Mouse (Mus musculus) gastrocnemius, postnatal 36 days (tissue): ENCODE measurements at regions not wholly inside any gene's neighbourhood (a gene's known extent, or its start where the extent isn't known, plus 50 kb on each side); places are given as distances from the start of the nearest gene placed in this dataset.
A peak's percentile ranks its signal among the peaks of the same experiment; 100 is the strongest.

ENCODE experiments used
- DNase-seq, 2 experiments: peaks; one replicate each; pipeline ENCODE4 v3.0.0; 2022
- intact Hi-C: fragments of 180-260 bp; cut with DNase I; formaldehyde crosslinking; loops from one replicate; pipeline ENCODE4 v1.15.1; 2025

DNA sequence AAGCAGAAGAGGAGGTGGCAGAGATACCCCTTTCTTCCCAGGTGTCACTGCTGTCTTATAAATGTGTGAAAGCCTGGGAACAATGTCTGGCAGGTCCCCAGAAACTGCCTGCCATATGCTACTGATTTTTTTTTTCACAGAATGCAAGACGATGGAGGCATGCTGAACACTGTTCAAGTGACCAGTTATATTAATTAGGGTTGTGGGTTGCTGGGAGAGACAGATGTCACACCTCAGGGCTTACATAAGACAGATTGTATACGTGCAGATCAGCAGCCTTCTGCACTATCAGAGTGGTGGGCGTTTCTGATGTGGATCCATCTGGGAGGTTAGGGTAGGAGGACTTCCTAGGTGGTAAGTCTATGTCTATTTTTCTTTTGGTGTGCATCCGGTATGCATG lies 120.6 kb upstream of the Adra1b start:
- intact Hi-C loops = no loop called here
- no peak for DNase-seq

- intact Hi-C loops = no loop called here
- DNase-seq = no peak
Measured at GRCm38 (mm10) chr11:44027046-44027445, 126.0 kb upstream of the Adra1b start.

DNA sequence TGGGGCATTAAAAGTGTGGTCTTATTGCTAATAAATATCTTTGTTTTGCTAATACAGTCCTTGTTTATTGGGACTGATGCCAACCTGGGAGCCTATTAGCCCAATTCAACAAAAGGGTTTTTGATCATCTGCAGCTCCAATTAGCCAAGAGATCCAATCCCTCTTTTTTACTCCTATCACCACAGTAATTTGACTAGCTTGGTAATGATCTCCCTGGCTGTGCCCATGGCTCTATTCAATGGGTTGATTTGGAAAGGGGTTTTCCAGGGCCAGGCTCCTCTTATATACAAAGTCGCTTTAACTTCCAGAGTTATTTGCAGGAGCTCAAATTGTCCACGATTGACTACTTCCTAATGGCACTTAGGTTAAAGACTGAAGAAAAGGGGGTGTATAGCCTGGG lies 145.1 kb upstream of the Adra1b start:
- no peak for DNase-seq
- intact Hi-C loops = no loop called here

GRCm38 (mm10) chr11:44049253-44049976 lies 148.4 kb upstream of the Adra1b start:
- no peak for DNase-seq
- intact Hi-C loops = no loop called here

GRCm38 (mm10) chr11:44052481-44052880 lies 151.5 kb upstream of the Adra1b start:
- no peak for DNase-seq
- intact Hi-C loops = no loop called here

DNA sequence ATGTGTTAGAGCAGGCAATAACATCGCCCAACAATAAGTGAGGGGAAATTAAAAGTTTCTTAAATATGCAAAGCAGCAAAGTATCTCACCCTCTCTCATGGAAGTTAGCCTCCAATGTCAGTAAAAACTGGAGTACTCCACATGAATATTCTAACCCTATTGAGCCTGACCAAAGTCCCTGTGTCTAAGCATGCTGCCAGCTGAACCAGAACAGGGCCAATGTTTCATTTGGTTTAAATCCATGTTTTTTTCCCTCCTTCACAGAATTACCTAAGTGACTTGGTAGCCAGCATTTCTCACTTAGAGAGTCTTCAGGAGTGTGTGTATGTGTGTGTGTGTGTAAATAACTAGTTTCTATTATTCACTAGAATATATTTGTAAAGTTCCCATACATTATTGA lies 161.4 kb upstream of the Adra1b start:
- intact Hi-C loops = no loop called here

DNA sequence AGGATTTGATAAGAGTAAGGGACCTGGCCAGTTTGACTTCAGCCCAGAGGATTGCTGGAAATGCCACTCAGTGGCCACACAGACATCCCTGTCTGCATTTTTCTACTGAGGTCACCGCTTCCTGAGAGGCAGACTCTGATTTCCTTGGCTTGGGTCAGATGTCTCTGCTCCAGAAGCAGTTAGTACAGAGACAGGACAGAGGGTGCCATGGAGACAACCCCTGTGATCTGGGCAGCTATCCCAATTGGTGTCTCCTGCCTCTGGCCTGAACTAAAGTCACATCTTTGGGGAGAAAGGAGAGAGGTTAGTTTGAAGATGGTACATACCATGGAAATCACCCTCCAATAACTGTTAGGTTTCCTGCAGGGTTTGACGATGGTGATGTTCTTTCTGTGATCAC lies 165.2 kb upstream of the Adra1b start:
- no peak for DNase-seq
- intact Hi-C loops = no loop called here

More for the DNA sequence above, 161.4 kb upstream of the Adra1b start:
- no peak for DNase-seq

- DNase-seq = no peak
- intact Hi-C loops = no loop called here
Measured at GRCm38 (mm10) chr11:44083716-44084115, 182.7 kb upstream of the Adra1b start.

- no peak for DNase-seq
- intact Hi-C loops = no loop called here
Measured at GRCm38 (mm10) chr11:44086951-44087350, 185.9 kb upstream of the Adra1b start.

DNA sequence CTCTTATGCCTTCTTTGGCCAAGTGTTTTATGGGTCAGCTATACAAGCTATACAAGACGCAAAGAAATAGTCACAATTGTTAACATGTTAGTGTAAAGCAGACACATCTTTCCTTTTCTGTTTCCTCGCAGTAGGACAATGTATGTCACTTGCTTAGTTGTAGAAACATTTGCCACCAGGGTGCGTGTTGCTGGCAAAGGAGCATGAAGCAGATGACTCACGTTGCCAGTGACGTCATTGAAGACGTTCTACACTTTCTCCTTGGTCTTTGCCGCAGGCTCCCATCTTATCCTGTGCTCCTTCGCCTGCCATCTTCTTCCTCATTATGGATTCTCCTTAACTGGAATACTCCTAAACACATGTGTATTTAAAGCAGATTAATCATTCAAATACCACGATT lies 188.5 kb upstream of the Adra1b start:
- intact Hi-C loops = no loop called here
- no peak for DNase-seq

GRCm38 (mm10) chr11:44095280-44095679 lies 194.3 kb upstream of the Adra1b start:
- intact Hi-C loops = no loop called here
- DNase-seq = no peak

DNA sequence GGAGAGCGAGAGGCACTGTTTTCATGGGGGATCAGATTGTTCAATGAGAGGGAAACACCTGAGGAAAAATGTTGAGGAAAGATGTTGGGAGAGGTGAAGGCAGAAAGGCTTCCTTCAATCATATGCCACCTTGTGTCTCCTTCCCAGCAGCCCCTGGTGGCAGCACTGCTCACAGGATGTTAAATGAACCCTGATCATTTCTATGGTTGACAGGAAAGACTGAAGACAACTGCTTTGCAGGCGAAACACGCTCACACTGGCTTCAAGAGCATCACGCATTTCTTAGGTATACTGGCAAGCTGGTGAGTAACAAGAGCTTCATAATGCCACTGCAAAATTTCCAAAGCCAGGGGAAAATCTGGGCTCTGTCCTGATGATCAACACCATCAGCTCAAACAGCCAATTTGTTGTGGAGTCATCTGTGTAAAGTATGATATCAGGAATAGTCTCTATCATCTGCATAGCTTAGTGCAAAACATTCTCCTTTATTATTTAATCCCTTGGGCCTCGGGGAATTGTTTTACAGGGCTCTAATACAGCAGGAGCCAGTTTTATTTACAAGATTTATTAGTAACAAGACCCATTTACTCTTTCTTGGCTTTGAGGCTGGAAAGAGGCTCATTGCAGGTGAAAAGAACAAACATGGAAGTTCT lies 202.3 kb upstream of the Adra1b start:
- no peak for DNase-seq
- intact Hi-C loops = loop anchor here (10.0 kb wide), 1 partner anchor 211 kb away; no protein-coding TSS in a partner anchor

- no peak for DNase-seq
- intact Hi-C loops = loop anchor here (10.0 kb wide), 1 partner anchor 211 kb away; no protein-coding TSS in a partner anchor
Measured at GRCm38 (mm10) chr11:44103841-44104191, 202.8 kb upstream of the Adra1b start.

- intact Hi-C loops = loop anchor here (10.0 kb wide), 1 partner anchor 209 kb away; no protein-coding TSS in a partner anchor
Measured at GRCm38 (mm10) chr11:44106231-44106630, 205.2 kb upstream of the Adra1b start.

DNA sequence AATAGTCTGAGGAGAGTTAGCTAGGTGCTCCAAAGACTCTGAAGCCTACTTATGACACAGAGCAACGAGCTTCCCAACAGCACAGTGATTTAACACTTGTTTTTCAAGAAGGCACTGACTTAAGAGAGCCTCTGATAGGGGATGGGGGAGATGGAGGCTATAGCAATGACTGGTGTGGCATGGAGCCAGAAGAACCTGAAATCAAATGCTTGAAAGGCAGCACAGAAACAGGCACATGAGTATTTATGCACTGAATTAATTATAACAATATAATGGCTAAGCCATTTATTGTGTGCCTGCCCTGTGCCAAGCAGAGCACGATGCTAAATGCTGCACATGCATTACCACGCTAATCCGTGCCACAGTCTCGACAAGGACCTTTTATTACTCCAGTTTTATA lies 210.5 kb upstream of the Adra1b start:
- intact Hi-C loops = no loop called here
- no peak for DNase-seq

More at GRCm38 (mm10) chr11:44106231-44106630, 205.2 kb upstream of the Adra1b start:
- no peak for DNase-seq

- DNase-seq = no peak
- intact Hi-C loops = no loop called here
Measured at GRCm38 (mm10) chr11:44127088-44127487, 226.1 kb upstream of the Adra1b start.

- intact Hi-C loops = no loop called here
- peak; percentile 30 to 55 for DNase-seq
Measured at GRCm38 (mm10) chr11:44128481-44128880, 227.5 kb upstream of the Adra1b start.

DNA sequence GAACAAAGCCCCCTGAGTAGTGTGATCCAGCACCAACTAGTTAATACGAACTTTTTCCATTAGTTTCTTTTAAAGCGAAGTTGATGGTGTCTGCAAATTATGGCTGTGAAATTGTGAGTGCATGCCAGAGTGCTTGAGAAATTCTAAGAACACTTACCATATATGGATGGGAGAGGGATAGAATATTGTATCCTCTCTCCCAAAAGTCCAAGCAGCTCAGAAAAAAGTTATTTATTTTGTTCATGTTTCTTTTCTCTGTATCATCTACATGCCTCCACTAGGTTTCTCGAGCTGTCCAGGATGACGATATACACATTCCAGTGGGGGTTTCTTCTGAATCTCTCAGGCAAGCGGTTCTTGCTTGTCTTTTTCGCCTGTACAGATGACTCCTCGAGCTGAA lies 232.2 kb upstream of the Adra1b start:
- intact Hi-C loops = no loop called here
- DNase-seq = no peak

DNA sequence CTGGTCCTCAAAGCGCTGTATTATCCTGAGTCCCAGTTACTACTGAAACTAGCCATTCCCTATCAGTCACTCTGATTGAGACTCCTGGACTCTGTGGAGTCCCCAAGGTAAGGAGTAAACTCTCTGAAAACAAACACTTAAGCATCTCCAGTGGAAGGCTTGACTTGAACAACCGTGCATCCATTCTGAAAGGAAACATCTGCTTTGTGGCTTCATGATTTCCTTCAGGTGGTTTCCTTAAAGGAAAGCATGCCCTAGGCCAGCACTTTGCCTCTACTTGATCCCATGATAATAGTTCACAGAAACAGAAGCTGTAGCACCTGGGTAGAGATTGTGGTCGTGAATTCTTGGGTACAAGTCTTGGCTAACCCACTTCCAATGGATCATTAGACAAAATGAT lies 235.0 kb upstream of the Adra1b start:
- DNase-seq = no peak
- intact Hi-C loops = no loop called here

DNA sequence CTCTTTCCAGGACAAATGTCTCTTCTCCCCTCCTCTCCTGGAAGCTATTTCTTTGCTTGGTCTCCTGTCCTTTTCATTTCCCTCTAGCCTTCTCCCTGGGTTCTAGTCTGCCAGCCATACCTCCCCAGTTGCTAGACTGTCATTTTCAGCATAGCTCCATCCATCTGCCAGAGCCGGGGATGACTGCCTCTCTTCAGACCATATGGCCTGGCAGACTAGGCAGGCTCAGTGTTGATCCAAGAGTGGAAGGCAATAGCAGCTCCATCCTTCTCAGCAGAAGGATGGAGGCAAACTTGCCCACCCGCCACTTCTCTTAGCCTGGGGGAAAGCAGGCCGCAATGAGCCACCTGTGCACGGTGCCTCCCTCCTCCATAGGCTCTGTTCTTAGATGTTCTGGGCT lies 242.0 kb upstream of the Adra1b start:
- no peak for DNase-seq
- intact Hi-C loops = no loop called here

GRCm38 (mm10) chr11:44144477-44144876 lies 243.5 kb upstream of the Adra1b start:
- intact Hi-C loops = no loop called here
- DNase-seq = no peak

GRCm38 (mm10) chr11:44146419-44146818 lies 245.4 kb upstream of the Adra1b start:
- DNase-seq = no peak
- intact Hi-C loops = no loop called here
